In the genomic region with DNA sequence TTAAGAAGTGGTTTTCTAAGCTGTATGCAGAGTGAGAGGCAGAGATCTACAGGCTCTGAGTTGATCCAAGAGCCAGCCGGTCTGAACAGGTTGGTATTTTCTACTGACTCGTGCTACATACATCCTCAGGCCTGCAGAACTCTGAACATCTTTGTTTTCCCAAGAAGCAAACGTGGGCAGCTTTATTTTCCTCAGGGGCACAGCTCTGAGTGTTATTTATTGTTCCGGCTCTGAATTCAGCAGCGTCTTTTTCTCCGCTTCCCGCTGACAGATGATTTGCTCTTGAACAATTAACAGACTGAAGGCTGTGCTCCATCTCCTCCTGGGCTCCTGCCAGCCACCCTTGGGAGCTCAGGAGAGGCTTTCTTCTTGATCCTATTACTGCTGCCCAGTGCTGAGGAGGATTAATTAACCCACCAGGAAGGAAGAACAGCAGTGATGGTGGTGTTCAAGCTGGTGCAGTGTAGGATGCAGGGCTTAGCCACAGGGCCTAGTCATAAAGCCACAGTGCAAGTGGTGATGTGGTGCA, we compare ENCODE assay signal across 9 mouse cellular contexts.
DNase-seq lines count a peak whose midpoint lies in the region; ATAC-seq and TF ChIP-seq lines count a peak whose summit lies in the region.
"Had no signal": no experiment of that assay in that cellular context is flagged by ENCODE, and none has a peak within 500 bp of the region (broad histone marks: within the 10 kb centered on the region; RNA-seq: fewer than 3 reads in every experiment).

No protein-coding gene starts in this region.

- H3K27me3 ChIP-seq in forebrain, embryonic 15.5 days: peaks cover 13% of the 10 kb centered on the region
- H3K27me3 ChIP-seq in limb, embryonic 12.5 days: no peaks in the 10 kb centered on the region
- 0 out of 2 replicates have a peak, but pooled peaks cover 7% of the 10 kb centered on the region for H3K27me3 ChIP-seq in heart, embryonic 12.5 days (replicated peaks)

- no peaks in the 10 kb centered on the region for H3K36me3 ChIP-seq in forebrain, embryonic 15.5 days
- no peaks in the 10 kb centered on the region for H3K36me3 ChIP-seq in limb, embryonic 12.5 days
- no peaks in the 10 kb centered on the region for H3K36me3 ChIP-seq in heart, embryonic 12.5 days

- ATAC-seq in forebrain, embryonic 15.5 days (replicated peaks): peak; percentile 72
- peak; percentile 52; the same call in 1 of the 2 replicates for ATAC-seq in limb, embryonic 12.5 days (ENCODE audit: insufficient number of reproducible peaks, insufficient read depth, low FRiP score, low TSS enrichment, low read depth)
- no peak for ATAC-seq in heart, embryonic 12.5 days (ENCODE audit: insufficient number of reproducible peaks, low FRiP score)

- peak overlapping the region; percentile 68 for H3K27ac ChIP-seq in forebrain, embryonic 15.5 days (replicated peaks)
- peak overlapping the region; percentile 53; the same call in 1 of the 2 replicates for H3K27ac ChIP-seq in limb, embryonic 12.5 days
- H3K27ac ChIP-seq in heart, embryonic 12.5 days (ENCODE audit: poor library complexity, severe bottlenecking): no peak overlapping the region

- DNase-seq in right cerebral cortex, postnatal 10 days (ENCODE audit: low spot score in 2 of 2): peak; percentile 52 to 54
- no peak for DNase-seq in right cerebral cortex, adult 18-20 months
- peak; percentile 29 for DNase-seq in right cerebral cortex, postnatal 4 days
- DNase-seq in lung, adult 2 months: no peak
- DNase-seq in heart, postnatal 14 days: no peak
- DNase-seq: adrenal gland, adult 8-10 months had no signal

- TF ChIP-seq POLR2A in lung, adult 2 months (IDR thresholded peaks at IDR 0.05; ENCODE audit: borderline replicate concordance, extremely low read depth, low read depth, low read length): no peak

- TF ChIP-seq CTCF in lung, adult 2 months (IDR thresholded peaks at IDR 0.05; ENCODE audit: insufficient read depth, low read length): no peak

- H3K4me3 ChIP-seq in forebrain, embryonic 15.5 days: no peak overlapping the region
- H3K4me3 ChIP-seq in limb, embryonic 12.5 days (replicated peaks): no peak overlapping the region
- H3K4me3 ChIP-seq in lung, adult 2 months (replicated peaks; ENCODE audit: extremely low read depth, low read depth, low read length): no peak overlapping the region
- no peak overlapping the region for H3K4me3 ChIP-seq in heart, embryonic 12.5 days

- 4% methylated on average over 7 of the region's 7 CpGs for WGBS in forebrain, embryonic 15.5 days
- WGBS in limb, embryonic 12.5 days: 30% methylated on average over 7 of the region's 7 CpGs
- 63% methylated on average over 7 of the region's 7 CpGs for WGBS in lung, adult 2 months
- WGBS in heart, embryonic 12.5 days: 44% methylated on average over 7 of the region's 7 CpGs

- intact Hi-C loops in heart, postnatal 14 days (cut with DNase I): no loop called here

- no peak overlapping the region for H3K4me2 ChIP-seq in forebrain, embryonic 15.5 days (replicated peaks)
- H3K4me2 ChIP-seq in limb, embryonic 12.5 days: no peak overlapping the region; the same call in 1 of the 2 replicates
- no peak overlapping the region for H3K4me2 ChIP-seq in heart, embryonic 12.5 days

- no peak overlapping the region for H3K9ac ChIP-seq in forebrain, embryonic 15.5 days (replicated peaks)
- H3K9ac ChIP-seq in limb, embryonic 12.5 days (replicated peaks): no peak overlapping the region
- H3K9ac ChIP-seq in heart, embryonic 12.5 days: no peak overlapping the region

- H3K9me3 ChIP-seq in forebrain, embryonic 15.5 days: no peaks in the 10 kb centered on the region
- H3K9me3 ChIP-seq in limb, embryonic 12.5 days: no peaks in the 10 kb centered on the region
- H3K9me3 ChIP-seq in heart, embryonic 12.5 days (replicated peaks): no peaks in the 10 kb centered on the region

- peaks cover 24% of the 10 kb centered on the region for H3K4me1 ChIP-seq in forebrain, embryonic 15.5 days
- H3K4me1 ChIP-seq in limb, embryonic 12.5 days (replicated peaks): peaks cover 21% of the 10 kb centered on the region
- no peaks in the 10 kb centered on the region for H3K4me1 ChIP-seq in lung, adult 2 months (ENCODE audit: control insufficient read depth, insufficient read depth, low read length)
- H3K4me1 ChIP-seq in heart, embryonic 12.5 days (replicated peaks): 0 out of 2 replicates have a peak, but pooled peaks cover 5% of the 10 kb centered on the region

Comparison
In these comparisons a context has a peak if more than half of its experiments do, and no peak if none do; other contexts are left out.
1. DNase-seq: peak in right cerebral cortex, postnatal 10 days (2 of 2) and right cerebral cortex, postnatal 4 days (single experiment); none in right cerebral cortex, adult 18-20 months (single experiment), lung, adult 2 months (single experiment) and heart, postnatal 14 days (0 of 2).